Mouse (Mus musculus) Patski (cell line): ENCODE results near the gene Uba7. TPM values are rescaled to one million over a fixed set of nuclear protein-coding genes. Genes with fewer than 3 reads are reported as not detected.
A peak's percentile ranks its signal among the peaks of the same experiment; 100 is the strongest.

Experiments
- ATAC-seq: fragments of 100-300 bp; one replicate; pipeline ENCODE4 v1.8.0; 2021
- CTCF ChIA-PET: fragments of 350-600 bp; sonication (Branson Sonifier 250); formaldehyde crosslinking; loops from one replicate; lab custom pipeline; 2022; ENCODE audit warnings: inconsistent platforms; lab: Charles Lee
- POLR2A ChIA-PET: fragments of 350-600 bp; sonication (Branson Sonifier 250); formaldehyde crosslinking; loops from one replicate; lab custom pipeline; 2022; ENCODE audit warnings: antibody characterized with exemption, inconsistent platforms; lab: Charles Lee
- DNase-seq: peaks from one replicate; pipeline ENCODE4 v3.0.0-alpha.2; 2011; ENCODE audit warnings: low read depth, low spot score
- H3K27me3 ChIP-seq: fragments of 371-371 bp; one replicate; pipeline ENCODE4 v1.5.1; 2021
- CTCF ChIP-seq: fragments of 100-300 bp; IDR thresholded peaks from one replicate; pipeline ENCODE4 v1.5.1; 2021
- in situ Hi-C: fragments of 300-500 bp; cut with MboI; formaldehyde crosslinking; loops from 3 replicates; pipeline ENCODE4 v1.11.1; 2018; ENCODE audit warnings: low pct_unique_long_range_greater_than_20kb, mixed read lengths
- polyA plus RNA-seq: library from polyadenylated mRNA; unstranded; gene quantifications from one replicate; pipeline ENCODE4 v1.2.3, GENCODE M21; 2021

Gene Uba7
- polyA plus RNA-seq, 1 experiment from 2014 or later, result 18.8 TPM

DNA sequence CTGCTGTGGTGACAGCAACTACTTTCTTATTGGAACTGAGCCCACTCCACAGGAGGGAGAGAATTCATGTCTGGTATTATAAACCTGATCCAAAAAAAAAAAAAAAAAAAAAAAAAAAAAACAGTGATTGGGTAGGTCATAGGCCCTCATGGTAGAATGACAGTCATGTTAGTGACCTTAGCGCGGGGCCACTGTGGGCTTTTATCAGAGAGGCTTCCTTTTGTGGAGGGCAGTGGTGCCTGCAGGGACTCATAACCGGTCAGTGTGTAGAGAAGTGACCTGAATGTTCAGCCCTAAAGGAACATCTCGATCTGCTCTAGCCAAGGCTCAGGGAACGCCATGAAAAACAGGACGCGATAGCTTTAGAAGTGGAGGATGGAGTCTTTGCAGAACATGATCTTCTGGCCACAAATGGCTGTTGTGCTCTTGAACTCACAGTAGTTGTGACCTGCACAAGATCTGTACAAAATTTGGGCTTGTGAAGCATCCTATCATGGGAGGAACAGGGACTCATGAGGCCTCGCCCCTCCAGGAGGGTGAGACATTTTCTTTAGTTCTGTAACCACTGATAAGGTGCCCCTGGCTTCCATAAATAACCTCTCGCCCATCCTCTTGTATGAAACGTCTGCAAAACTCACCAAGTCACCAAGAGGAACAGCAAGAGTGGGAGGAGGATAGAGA lies 674 bp upstream of the Uba7 start:
- DNase-seq, result no peak
- POLR2A ChIA-PET, result interaction anchor here (0.7 kb wide), 2 partner anchors 9 to 228 kb away, joined by 9 to 12 read pairs; no protein-coding TSS in a partner anchor
- no peaks in the 10 kb centered on the region for H3K27me3 ChIP-seq
- CTCF ChIA-PET, result interaction anchor here (0.7 to 2.5 kb wide), 4 partner anchors 8 to 12 kb away, joined by 3 to 12 read pairs (median 3); partner anchors contain the start of genes Gm20661 and Inka1
- TF ChIP-seq CTCF, result no peak
- in situ Hi-C loops, result no loop called here
- no peak for ATAC-seq

DNA sequence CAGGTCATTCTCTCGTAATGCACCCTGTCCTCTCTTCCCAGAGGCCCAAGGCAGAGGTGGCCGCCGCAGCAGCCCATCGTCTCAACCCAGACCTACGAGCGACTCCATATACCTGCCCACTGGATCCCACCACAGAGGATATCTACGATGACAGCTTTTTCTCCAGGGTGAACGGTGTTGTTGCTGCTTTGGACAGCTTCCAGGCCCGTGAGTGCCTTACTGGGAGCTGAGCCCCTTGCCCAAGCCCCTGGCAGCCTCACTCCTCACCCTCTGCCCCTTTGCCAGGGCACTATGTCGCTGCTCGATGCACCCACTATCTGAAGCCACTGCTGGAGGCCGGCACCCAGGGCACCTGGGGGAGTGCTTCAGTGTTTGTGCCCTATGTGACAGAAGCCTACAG lies 3.5 kb downstream of the Uba7 start:
- POLR2A ChIA-PET, result no interaction called here
- H3K27me3 ChIP-seq, result no peaks in the 10 kb centered on the region
- ATAC-seq, result no peak
- CTCF ChIA-PET, result no interaction called here
- no peak for TF ChIP-seq CTCF
- in situ Hi-C loops, result no loop called here
- no peak for DNase-seq

GRCm38 (mm10) chr9:107981684-107982605 lies 6.6 kb downstream of the Uba7 start:
- DNase-seq (no peak), ATAC-seq (no peak)
- TF ChIP-seq CTCF, result no peak
- ChIA-PET POLR2A (interaction anchor here (1.2 to 1.6 kb wide), 2 partner anchors 17 to 19 kb away, joined by 3 to 4 read pairs; no protein-coding TSS in a partner anchor), CTCF (interaction anchor here (1.2 to 1.5 kb wide), 2 partner anchors 8 to 77 kb away, joined by 3 to 5 read pairs; no protein-coding TSS in a partner anchor)
- no peaks in the 10 kb centered on the region for H3K27me3 ChIP-seq
- in situ Hi-C loops, result no loop called here

- TF ChIP-seq CTCF, result no peak
- DNase-seq (no peak), ATAC-seq (no peak)
- ChIA-PET POLR2A (interaction anchor here (1.6 kb wide), 1 partner anchor 20 kb away, joined by 4 read pairs; no protein-coding TSS in a partner anchor), CTCF (interaction anchor here (1.0 to 1.2 kb wide), 2 partner anchors 8 to 19 kb away, joined by 3 read pairs; no protein-coding TSS in a partner anchor)
- in situ Hi-C loops, result no loop called here
- H3K27me3 ChIP-seq, result no peaks in the 10 kb centered on the region
Observed at GRCm38 (mm10) chr9:107982681-107983346, 7.5 kb downstream of the Uba7 start, which contains the start of gene Gm20661. TSS of gene Gm20661 (plus strand) at chr9:107983058.

- ChIA-PET POLR2A (interaction anchor here (1.0 kb wide), 1 partner anchor 8 kb away, joined by 3 read pairs; the partner anchor contains the start of gene Uba7), CTCF (interaction anchor here (1.0 to 1.2 kb wide), 2 partner anchors 9 to 20 kb away, joined by 3 read pairs; no protein-coding TSS in a partner anchor)
- no peak for TF ChIP-seq CTCF
- DNase-seq, result no peak
- no peak for ATAC-seq
- no peaks in the 10 kb centered on the region for H3K27me3 ChIP-seq
- in situ Hi-C loops, result no loop called here
Observed at GRCm38 (mm10) chr9:107983421-107983890, 8.2 kb downstream of the Uba7 start.

DNA sequence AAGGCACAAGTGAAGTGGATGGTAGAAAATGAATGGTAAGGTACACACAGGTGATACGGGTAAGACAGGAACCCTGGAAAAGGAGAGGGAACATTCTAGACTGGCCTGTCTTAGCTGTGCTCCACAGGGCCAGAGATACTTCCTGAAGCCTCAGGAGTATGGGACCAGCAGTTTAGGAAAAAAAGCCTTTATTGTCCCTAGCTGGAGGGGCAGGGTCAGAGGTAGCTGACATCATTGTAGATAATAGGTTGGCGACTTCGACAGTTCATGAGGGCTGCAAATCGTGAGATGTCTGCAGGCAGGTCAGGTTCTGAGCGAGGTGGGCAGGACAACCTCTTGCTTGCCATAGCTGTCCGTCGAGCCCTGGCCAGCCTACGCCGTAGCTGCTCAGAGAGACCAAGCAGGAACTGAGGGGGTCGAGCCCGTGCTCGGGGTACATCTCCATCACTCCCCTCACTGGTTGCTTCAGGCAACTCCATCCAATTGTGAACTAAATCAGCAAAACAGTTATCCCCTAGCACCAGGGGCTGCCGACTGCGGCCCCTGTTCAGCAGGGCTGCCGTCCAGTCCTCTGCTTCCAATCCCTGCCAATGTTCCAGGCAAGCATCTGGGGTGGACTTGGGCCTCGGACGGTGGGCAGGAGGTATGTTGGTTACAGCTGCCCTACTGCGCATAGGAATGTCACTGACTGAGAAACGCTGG lies 8.9 kb downstream of the Uba7 start:
- TF ChIP-seq CTCF, result no peak
- DNase-seq, result no peak
- CTCF ChIA-PET, result no interaction called here
- POLR2A ChIA-PET, result interaction anchor here (0.6 to 1.0 kb wide), 2 partner anchors 9 to 10 kb away, joined by 3 to 9 read pairs; partner anchors contain the start of gene Uba7
- H3K27me3 ChIP-seq, result no peaks in the 10 kb centered on the region
- in situ Hi-C loops, result no loop called here
- no peak for ATAC-seq

DNA sequence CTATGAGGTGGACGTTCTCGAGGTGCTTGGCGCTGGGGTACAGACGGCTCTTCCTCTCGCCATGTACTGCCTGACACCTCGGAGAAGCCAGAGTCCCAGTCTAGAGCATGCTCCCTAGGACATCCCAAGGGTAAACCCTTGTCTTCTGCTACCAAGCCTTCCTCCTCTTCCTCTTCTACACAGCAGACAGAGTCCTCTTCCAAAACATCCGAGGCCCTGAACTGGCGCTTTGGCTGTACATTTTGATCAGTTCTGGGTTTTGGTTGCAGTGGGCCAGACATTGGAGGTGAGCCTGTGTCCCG lies 9.4 kb downstream of the Uba7 start:
- POLR2A ChIA-PET, result no interaction called here

DNA sequence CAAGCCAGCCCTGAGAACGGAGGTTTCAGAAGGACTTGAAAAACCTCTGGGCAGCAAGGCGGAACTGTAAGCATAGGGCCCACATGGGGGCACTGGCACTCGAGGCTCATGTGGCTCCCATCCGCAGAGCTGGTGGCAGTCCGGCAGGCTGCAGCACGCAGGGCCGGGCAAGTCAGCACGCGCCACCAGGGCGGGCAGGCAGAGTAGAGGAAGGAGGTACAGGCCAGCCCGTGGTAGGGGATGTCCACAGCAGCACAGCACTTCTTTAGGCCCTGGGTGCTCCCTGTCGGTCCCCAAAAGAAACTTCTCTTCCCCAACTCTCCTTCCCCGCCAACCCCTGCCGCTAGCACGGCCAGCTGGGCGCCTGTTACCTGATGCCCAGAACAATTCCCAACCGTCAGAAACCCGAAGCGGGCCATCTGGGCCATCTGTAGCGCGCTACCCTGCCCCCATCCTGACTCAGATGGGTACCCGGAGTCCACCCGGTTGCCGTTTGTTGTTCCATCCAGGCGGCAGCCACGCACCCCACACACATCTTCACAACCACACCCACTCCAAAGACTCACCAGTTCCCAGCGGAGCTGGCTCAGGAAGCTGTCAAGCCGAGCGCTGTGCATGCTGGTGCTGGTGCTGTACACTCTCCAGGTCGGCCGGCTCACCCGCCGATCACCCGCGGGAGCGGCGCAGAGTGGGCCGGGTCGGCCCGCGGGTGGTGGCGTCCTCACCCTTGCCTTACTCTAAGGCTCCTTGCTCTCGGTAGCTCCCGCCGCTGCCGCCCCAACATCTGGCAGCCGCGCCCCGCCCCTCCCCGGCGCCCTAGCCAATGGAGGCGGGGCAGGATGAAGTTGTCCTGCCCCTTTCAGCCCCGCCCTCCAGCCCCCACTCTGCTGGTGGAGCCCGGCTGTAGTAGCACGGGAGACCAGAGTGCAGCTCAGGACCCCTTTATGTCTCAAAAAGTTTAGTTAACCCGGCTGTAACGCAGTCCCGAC lies 10.1 kb downstream of the Uba7 start, which contains the start of gene Inka1:
TSS of gene Inka1 (minus strand) at position 749 of the 989 bp plus-strand sequence.
- no peak for TF ChIP-seq CTCF
- in situ Hi-C loops, result no loop called here
- peak; percentile 78 for ATAC-seq
- POLR2A ChIA-PET, result interaction anchor here (1.2 kb wide), 1 partner anchor 9 kb away, joined by 3 read pairs; no protein-coding TSS in a partner anchor
- DNase-seq, result no peak
- CTCF ChIA-PET, result interaction anchor here (1.2 kb wide), 1 partner anchor 10 kb away, joined by 3 read pairs; the partner anchor contains the start of gene Uba7
- no peaks in the 10 kb centered on the region for H3K27me3 ChIP-seq

More for the DNA sequence above, 9.4 kb downstream of the Uba7 start:
- no peak for TF ChIP-seq CTCF
- CTCF ChIA-PET, result no interaction called here
- no peaks in the 10 kb centered on the region for H3K27me3 ChIP-seq
- in situ Hi-C loops, result no loop called here
- DNase-seq (no peak), ATAC-seq (no peak)
